Mouse (Mus musculus) limb, embryonic 15.5 days (tissue): ENCODE results near the gene Naa16. TPM values are rescaled to one million over a fixed set of nuclear protein-coding genes. Genes with fewer than 3 reads are reported as not detected.
A peak's percentile ranks its signal among the peaks of the same experiment; 100 is the strongest.

Experiments used
- ATAC-seq: fragments of 200-750 bp; cut with Nextera tagmentation; 2 replicates; pipeline ENCODE4 v1.8.0; 2017; ENCODE audit warnings: low read depth, moderate TSS enrichment; ENCODE audit not compliant: insufficient number of reproducible peaks, low FRiP score, low TSS enrichment
- H3K27ac ChIP-seq: fragments of 300-500 bp; sonication (generic); 2 replicates; pipeline ENCODE4 v1.5.1; 2015; ENCODE audit warnings: moderate library complexity, mild to moderate bottlenecking, inconsistent platforms
- H3K27me3 ChIP-seq: fragments of 300-500 bp; sonication (generic); 2 replicates; pipeline ENCODE4 v1.6.1; 2015; ENCODE audit warnings: inconsistent platforms
- H3K36me3 ChIP-seq: fragments of 300-500 bp; sonication (generic); 2 replicates; pipeline ENCODE4 v1.6.1; 2015; ENCODE audit warnings: inconsistent platforms
- H3K4me1 ChIP-seq: fragments of 300-500 bp; sonication (generic); 2 replicates; pipeline ENCODE4 v1.6.1; 2015; ENCODE audit warnings: inconsistent platforms
- H3K4me2 ChIP-seq: fragments of 300-500 bp; sonication (generic); 2 replicates; pipeline ENCODE4 v1.6.1; 2015; ENCODE audit warnings: mild to moderate bottlenecking, inconsistent platforms
- H3K4me3 ChIP-seq: fragments of 300-500 bp; sonication (generic); 2 replicates; pipeline ENCODE4 v1.5.1; 2015; ENCODE audit warnings: mild to moderate bottlenecking, inconsistent platforms
- H3K9ac ChIP-seq: fragments of 300-500 bp; sonication (generic); 2 replicates; pipeline ENCODE4 v1.6.1; 2015; ENCODE audit warnings: inconsistent platforms
- H3K9me3 ChIP-seq: fragments of 300-500 bp; sonication (generic); 2 replicates; pipeline ENCODE4 v1.6.1; 2016; ENCODE audit warnings: inconsistent platforms
- WGBS: fragments of 180-500 bp; shearing (Covaris S2); methylation state at CpG from one replicate; pipeline ENCODE4 v1.1.7; 2015; 5-methylcytosine and 5-hydroxymethylcytosine counted together
- polyA plus RNA-seq: library from polyadenylated mRNA; unstranded; fragments of >200 nt; fragmentation: Nextera tagmentation; extraction: Ambion mirVana; gene quantifications from 2 replicates; pipeline ENCODE4 v1.2.1, GENCODE M21; 2015

Naa16 gene
- polyA plus RNA-seq, 1 experiment from 2014 or later: 40.5 TPM

GRCm38 (mm10) chr14:79307908-79308307 is 82.7 kb downstream of the Naa16 start:
- H3K27ac ChIP-seq: no peak overlapping the region
- peaks cover 7% of the 10 kb centered on the region; the same call in 1 of the 2 replicates for H3K4me1 ChIP-seq
- ATAC-seq: no peak
- no peaks in the 10 kb centered on the region for H3K36me3 ChIP-seq
- H3K4me3 ChIP-seq: no peak overlapping the region
- no peak overlapping the region for H3K4me2 ChIP-seq
- H3K9ac ChIP-seq: no peak overlapping the region
- H3K9me3 ChIP-seq: no peaks in the 10 kb centered on the region
- 67% methylated on average over 5 of the region's 5 CpGs for WGBS
- H3K27me3 ChIP-seq: no peaks in the 10 kb centered on the region

DNA sequence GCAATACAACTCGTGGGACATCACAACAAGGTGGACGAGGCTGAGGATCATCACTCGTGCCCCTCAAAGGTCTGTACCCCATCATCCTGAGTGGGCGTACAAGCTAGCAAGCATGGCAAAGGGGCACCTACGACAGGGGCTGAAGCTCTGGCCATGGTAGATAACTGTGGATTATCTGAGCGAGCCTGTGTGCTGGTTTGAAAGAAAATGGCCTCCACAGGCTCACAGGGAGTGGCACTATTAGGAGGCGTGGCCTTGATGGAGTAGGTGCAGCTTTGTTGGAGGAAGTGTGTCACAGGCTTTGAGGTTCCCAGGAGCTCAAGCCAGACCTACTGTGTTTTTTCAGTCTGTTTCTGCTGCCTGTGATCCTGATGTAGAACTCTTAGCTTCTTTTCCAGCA is 83.4 kb downstream of the Naa16 start:
- H3K4me1 ChIP-seq: peaks cover 7% of the 10 kb centered on the region; the same call in 1 of the 2 replicates
- whole genome bisulfite sequencing: 88% methylated on average over 7 of the region's 7 CpGs
- H3K27me3 ChIP-seq: peaks cover 3% of the 10 kb centered on the region
- no peak overlapping the region for H3K9ac ChIP-seq
- no peak overlapping the region for H3K4me3 ChIP-seq
- H3K36me3 ChIP-seq: no peaks in the 10 kb centered on the region
- no peak overlapping the region for H3K27ac ChIP-seq
- H3K4me2 ChIP-seq: no peak overlapping the region
- H3K9me3 ChIP-seq: no peaks in the 10 kb centered on the region
- ATAC-seq: no peak

GRCm38 (mm10) chr14:79304873-79305464 is 85.6 kb downstream of the Naa16 start:
- H3K27ac ChIP-seq: no peak overlapping the region
- H3K4me1 ChIP-seq: peaks cover 19% of the 10 kb centered on the region
- H3K36me3 ChIP-seq: no peaks in the 10 kb centered on the region
- H3K4me2 ChIP-seq: no peak overlapping the region
- H3K9me3 ChIP-seq: no peaks in the 10 kb centered on the region
- H3K9ac ChIP-seq: no peak overlapping the region
- no peak for ATAC-seq
- peaks cover 6% of the 10 kb centered on the region for H3K27me3 ChIP-seq
- 79% methylated on average over 6 of the region's 6 CpGs for WGBS
- H3K4me3 ChIP-seq: no peak overlapping the region

- no peak overlapping the region for H3K4me3 ChIP-seq
- no peak for ATAC-seq
- H3K9me3 ChIP-seq: no peaks in the 10 kb centered on the region
- WGBS: 74% methylated on average over 2 of the region's 2 CpGs
- peaks cover 6% of the 10 kb centered on the region for H3K27me3 ChIP-seq
- no peaks in the 10 kb centered on the region for H3K36me3 ChIP-seq
- H3K4me1 ChIP-seq: peaks cover 19% of the 10 kb centered on the region
- H3K9ac ChIP-seq: no peak overlapping the region
- no peak overlapping the region for H3K4me2 ChIP-seq
- H3K27ac ChIP-seq: no peak overlapping the region
Observed at GRCm38 (mm10) chr14:79303150-79303549, 87.4 kb downstream of the Naa16 start.

DNA sequence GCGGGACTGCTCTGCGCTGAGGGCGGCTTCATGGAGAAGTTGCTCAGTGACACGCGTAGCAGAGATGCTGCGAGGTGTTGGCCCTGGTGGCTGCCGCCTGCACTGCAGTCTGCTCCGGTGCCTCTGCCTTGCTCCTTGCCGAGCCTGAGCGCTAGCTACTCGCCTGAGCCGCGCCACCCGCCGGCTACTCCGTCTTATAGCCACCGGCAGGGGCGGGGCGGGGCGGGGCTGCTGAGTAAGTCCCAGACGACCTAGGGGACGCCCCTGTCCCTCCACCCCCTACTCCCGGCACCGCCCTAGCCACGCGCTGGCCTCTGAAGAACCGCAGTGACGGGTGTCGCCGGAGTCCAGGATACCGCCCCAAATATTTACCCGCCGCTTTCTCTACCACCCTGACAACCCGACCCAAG is 89.1 kb downstream of the Naa16 start, which contains the start of gene Rgcc:
Gene Rgcc, minus strand, starts transcription at position 180 of the 410 bp plus-strand sequence.
- WGBS: 1% methylated on average over 34 of the region's 34 CpGs
- H3K27me3 ChIP-seq: peaks cover 6% of the 10 kb centered on the region

DNA sequence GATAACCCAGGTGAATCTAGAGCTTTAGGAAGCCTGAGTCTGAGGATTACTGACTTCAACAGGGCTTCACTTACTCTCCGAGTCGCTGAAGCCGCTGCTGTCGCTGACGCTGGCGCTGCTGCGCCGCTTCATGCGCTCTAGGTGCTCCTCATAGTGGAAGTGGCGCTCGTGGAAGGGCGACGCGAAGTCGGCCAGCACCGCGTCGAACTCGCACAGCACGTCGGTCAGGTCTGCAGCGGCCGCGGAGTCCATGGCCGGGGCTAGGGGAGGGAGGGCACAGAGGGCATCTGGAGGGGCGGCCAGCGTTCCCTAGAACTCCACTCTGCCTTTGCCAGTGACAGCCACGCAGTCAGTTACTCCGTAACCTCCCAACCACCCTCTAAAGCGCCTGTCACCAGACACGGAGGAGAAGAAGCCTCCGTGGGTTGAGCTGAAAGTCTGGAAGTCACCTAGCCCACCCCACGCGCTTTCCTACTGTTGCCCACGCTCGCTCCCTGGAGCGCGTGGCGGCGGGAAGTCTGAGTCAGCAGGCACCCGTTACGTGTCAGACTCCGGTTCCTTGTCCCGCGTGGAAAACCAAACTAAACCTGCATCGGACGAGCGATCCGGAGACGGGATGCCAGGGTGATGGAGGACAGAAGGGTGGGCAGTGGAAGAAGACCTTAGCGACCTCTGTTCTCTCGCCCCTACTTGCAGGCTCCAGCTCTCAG is 89.8 kb downstream of the Naa16 start:
- peak overlapping the region; percentile 55 for H3K9ac ChIP-seq
- under 1% methylated on average over 52 of the region's 52 CpGs for WGBS
- H3K4me3 ChIP-seq: peak overlapping the region; percentile 59
- 0 out of 2 replicates have a peak overlapping the region, but pooled peaks have one; percentile 61 for H3K27ac ChIP-seq
- H3K4me1 ChIP-seq: peaks cover 23% of the 10 kb centered on the region
- no peaks in the 10 kb centered on the region for H3K36me3 ChIP-seq
- H3K27me3 ChIP-seq: peaks cover 6% of the 10 kb centered on the region
- ATAC-seq: 0 out of 2 replicates have a peak, but pooled peaks have one; percentile 4
- H3K4me2 ChIP-seq: peak overlapping the region; percentile 95
- no peaks in the 10 kb centered on the region for H3K9me3 ChIP-seq

More for the DNA sequence above, 89.1 kb downstream of the Naa16 start, which contains the start of gene Rgcc:
- no peaks in the 10 kb centered on the region for H3K9me3 ChIP-seq
- peak within 1 kb of the TSS; percentile 59 for H3K4me3 ChIP-seq
- H3K4me1 ChIP-seq: peaks cover 19% of the 10 kb centered on the region
- 0 out of 2 replicates have a peak within 1 kb of the TSS, but pooled peaks have one; percentile 61 for H3K27ac ChIP-seq
- H3K36me3 ChIP-seq: no peaks in the 10 kb centered on the region
- peak within 1 kb of the TSS; percentile 95 for H3K4me2 ChIP-seq
- ATAC-seq: peak; percentile 92
- H3K9ac ChIP-seq: peak within 1 kb of the TSS; percentile 55

- peaks cover 23% of the 10 kb centered on the region for H3K4me1 ChIP-seq
- peaks cover 6% of the 10 kb centered on the region for H3K27me3 ChIP-seq
- no peak overlapping the region for H3K9ac ChIP-seq
- peak overlapping the region; percentile 95 for H3K4me2 ChIP-seq
- no peaks in the 10 kb centered on the region for H3K9me3 ChIP-seq
- H3K36me3 ChIP-seq: no peaks in the 10 kb centered on the region
- peak overlapping the region; percentile 59 for H3K4me3 ChIP-seq
- no peak for ATAC-seq
- H3K27ac ChIP-seq: no peak overlapping the region
- 26% methylated on average over 5 of the region's 6 CpGs for WGBS
Observed at GRCm38 (mm10) chr14:79299796-79300195, 90.8 kb downstream of the Naa16 start.

DNA sequence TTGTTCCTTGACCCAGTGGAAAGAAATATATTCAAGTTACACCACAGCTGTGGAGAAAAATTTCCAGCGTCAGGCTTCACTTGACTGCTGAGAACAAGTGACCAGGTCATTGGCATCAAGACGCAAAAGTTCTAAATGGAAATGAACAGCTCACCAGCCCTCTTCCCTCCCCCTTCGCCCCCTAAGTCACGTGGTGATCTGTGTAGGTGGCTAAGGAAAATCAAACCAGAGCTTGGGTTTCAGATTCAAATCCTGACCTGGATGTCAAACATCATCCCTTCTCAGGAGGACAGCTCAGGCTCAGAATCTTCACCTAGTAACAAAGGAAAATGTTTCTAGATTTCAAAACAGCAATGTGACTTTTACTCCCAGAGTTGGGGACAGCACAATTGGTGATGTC is 91.3 kb downstream of the Naa16 start:
- H3K27ac ChIP-seq: no peak overlapping the region
- peaks cover 6% of the 10 kb centered on the region for H3K27me3 ChIP-seq
- WGBS: 58% methylated on average over 4 of the region's 4 CpGs
- peaks cover 23% of the 10 kb centered on the region for H3K4me1 ChIP-seq
- H3K36me3 ChIP-seq: no peaks in the 10 kb centered on the region
- no peak overlapping the region for H3K9ac ChIP-seq
- no peaks in the 10 kb centered on the region for H3K9me3 ChIP-seq
- peak overlapping the region; percentile 8; the same call in 1 of the 2 replicates for H3K4me2 ChIP-seq
- no peak for ATAC-seq
- no peak overlapping the region for H3K4me3 ChIP-seq

GRCm38 (mm10) chr14:79298314-79298992 is 92.1 kb downstream of the Naa16 start:
- Histone ChIP-seq H3K9me3 (no peaks in the 10 kb centered on the region), H3K4me1 (peaks cover 24% of the 10 kb centered on the region), H3K36me3 (no peaks in the 10 kb centered on the region), H3K4me2 (peak overlapping the region; percentile 8; the same call in 1 of the 2 replicates), H3K27me3 (peaks cover 6% of the 10 kb centered on the region), H3K4me3 (no peak overlapping the region), H3K27ac (no peak overlapping the region), H3K9ac (no peak overlapping the region)
- ATAC-seq: no peak
- WGBS: 64% methylated on average over 7 of the region's 7 CpGs

DNA sequence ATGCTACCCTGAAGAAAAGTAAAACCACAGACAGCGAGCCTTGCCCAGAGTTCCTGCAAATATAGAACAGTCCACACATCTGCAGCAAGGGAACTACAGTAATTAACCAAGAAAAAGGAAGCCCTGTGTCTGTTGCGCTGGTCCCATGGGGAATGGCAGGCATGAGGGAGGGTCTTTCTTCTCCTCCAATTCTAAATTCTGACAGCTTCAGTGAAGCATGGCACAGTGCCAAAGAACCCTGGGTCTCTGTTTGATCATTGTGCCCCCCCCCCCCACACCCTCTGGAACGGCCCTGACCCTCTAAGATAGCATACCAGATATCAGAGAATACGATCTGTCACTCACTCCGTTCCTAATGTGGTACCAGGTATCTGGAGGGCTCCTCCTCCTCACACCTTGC is 93.7 kb downstream of the Naa16 start:
- Histone ChIP-seq H3K9ac (no peak overlapping the region), H3K4me1 (peaks cover 35% of the 10 kb centered on the region), H3K4me2 (no peak overlapping the region), H3K4me3 (no peak overlapping the region), H3K36me3 (no peaks in the 10 kb centered on the region), H3K27ac (no peak overlapping the region), H3K27me3 (0 out of 2 replicates have a peak, but pooled peaks cover under 1% of the 10 kb centered on the region), H3K9me3 (no peaks in the 10 kb centered on the region)
- 33% methylated on average over 5 of the region's 5 CpGs for WGBS
- no peak for ATAC-seq

DNA sequence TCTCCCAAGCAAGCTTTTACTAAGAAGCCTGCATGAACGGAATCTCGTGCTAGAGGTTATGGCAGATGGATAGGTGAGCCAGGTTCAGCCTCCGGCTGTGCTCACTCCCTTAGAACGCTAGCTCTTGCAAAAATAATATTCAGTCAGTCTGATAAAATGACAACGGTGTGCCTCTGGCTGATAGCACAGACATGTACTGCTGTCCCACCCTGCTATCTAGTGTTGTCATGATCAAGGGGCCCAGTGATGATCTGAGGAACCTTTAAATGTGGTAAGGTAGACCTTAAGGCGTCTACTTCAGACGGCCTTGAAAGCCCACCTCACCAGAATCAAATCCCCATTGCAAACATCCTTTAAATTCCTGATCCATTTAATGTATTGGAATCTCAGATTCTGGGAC is 94.4 kb downstream of the Naa16 start:
- Histone ChIP-seq H3K9me3 (no peaks in the 10 kb centered on the region), H3K27ac (no peak overlapping the region), H3K4me1 (peaks cover 31% of the 10 kb centered on the region), H3K4me2 (no peak overlapping the region), H3K9ac (no peak overlapping the region), H3K4me3 (no peak overlapping the region), H3K27me3 (no peaks in the 10 kb centered on the region), H3K36me3 (no peaks in the 10 kb centered on the region)
- WGBS: 80% methylated on average over 7 of the region's 7 CpGs
- no peak for ATAC-seq

DNA sequence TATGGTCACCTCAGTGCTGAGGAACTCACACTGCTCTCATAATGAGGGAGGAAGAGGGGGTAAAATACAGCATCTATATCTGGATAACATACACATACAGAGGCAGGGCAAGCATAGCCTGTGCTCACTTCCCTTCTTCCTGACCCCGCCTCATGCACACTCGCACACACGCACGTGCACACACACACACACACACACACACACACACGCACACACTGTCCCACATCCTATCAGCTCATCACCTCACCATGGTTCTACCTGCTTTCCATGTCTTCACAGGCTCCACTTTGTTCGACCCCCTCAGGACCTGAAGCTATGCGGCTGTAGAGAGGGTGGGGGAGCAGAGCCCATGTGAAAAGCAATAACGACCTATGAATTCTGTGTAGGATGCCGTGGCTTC is 95.0 kb downstream of the Naa16 start:
- no peak overlapping the region for H3K27ac ChIP-seq
- peaks cover 31% of the 10 kb centered on the region for H3K4me1 ChIP-seq
- 77% methylated on average over 9 of the region's 9 CpGs for WGBS
- no peak overlapping the region for H3K9ac ChIP-seq
- no peaks in the 10 kb centered on the region for H3K27me3 ChIP-seq
- H3K4me2 ChIP-seq: no peak overlapping the region
- H3K4me3 ChIP-seq: no peak overlapping the region
- no peaks in the 10 kb centered on the region for H3K9me3 ChIP-seq
- ATAC-seq: no peak
- no peaks in the 10 kb centered on the region for H3K36me3 ChIP-seq
